In the genomic region with DNA sequence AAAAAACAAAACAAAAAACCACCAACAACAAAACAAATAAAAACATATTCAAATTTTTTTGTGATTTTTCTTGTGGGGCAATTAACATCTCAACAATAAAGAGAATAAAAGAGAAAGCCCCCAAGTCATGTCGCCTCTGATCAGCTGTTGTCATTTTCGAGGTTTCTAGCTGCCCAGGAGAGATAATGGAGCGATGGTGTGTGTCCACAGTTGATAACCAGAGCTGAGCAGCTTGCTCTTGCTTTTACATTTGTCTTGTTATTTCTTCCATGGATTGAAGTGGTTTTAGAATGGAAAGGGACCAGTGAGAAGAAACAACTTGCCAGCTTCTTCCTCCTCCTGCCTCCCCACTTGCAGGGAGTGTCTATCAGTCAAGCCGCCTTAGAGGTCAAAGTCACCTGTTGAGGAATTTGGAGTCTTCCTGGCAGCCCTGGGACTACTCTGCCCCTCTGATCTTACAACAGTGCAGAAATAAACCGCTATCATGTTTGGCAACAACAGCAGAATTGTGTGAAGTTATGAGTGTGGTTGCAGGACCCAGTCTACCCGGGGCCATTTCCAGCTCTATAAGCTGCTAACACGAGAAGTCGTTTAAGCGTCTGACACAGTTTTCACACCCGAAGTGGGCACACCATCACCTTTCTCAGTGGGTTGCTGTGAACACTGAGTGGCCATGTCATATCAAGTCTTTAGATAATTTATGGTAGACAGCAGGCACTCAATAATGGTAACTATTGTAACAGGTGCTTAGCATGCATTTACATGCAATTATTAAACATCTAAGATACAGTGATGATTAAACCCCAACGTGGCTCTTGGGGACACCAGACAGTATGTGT, we compare ENCODE assay signal across 17 mouse cellular contexts. TPM values are rescaled to one million over a fixed set of nuclear protein-coding genes. Genes with fewer than 3 reads are reported as not detected.
DNase-seq lines count a peak whose midpoint lies in the region; ATAC-seq lines count a peak whose summit lies in the region.
"Had no signal": no experiment of that assay in that cellular context is flagged by ENCODE, and none has a peak within 500 bp of the region (broad histone marks: within the 10 kb centered on the region; RNA-seq: fewer than 3 reads in every experiment).

No protein-coding gene starts in this region.

- H3K4me3 ChIP-seq in erythroblast, embryonic 14.5 days (replicated peaks), result peak overlapping the region; percentile 53
- H3K4me3 ChIP-seq in liver, embryonic 16.5 days (ENCODE audit: low read depth, low read length), result 0 out of 2 replicates have a peak overlapping the region, but pooled peaks have one; percentile 20
- H3K4me3 ChIP-seq in midbrain, embryonic 15.5 days, result no peak overlapping the region
- H3K4me3 ChIP-seq: embryonic facial prominence, embryonic 15.5 days; limb, embryonic 13.5 days; neural tube, embryonic 15.5 days had no signal

- 41% methylated on average over 11 of the region's 11 CpGs for WGBS in liver, embryonic 16.5 days (ENCODE audit: insufficient replicate concordance)
- WGBS in midbrain, embryonic 15.5 days, result 88% methylated on average over 11 of the region's 11 CpGs

- H3K27me3 ChIP-seq in erythroblast, embryonic 14.5 days (ENCODE audit: control insufficient read depth), result peaks cover 2% of the 10 kb centered on the region; the same call in 1 of the 2 replicates
- H3K27me3 ChIP-seq in liver, embryonic 16.5 days (ENCODE audit: control insufficient read depth, insufficient read depth, low read depth, low read length), result no peaks in the 10 kb centered on the region
- H3K27me3 ChIP-seq in midbrain, embryonic 15.5 days (replicated peaks), result no peaks in the 10 kb centered on the region
- H3K27me3 ChIP-seq: embryonic facial prominence, embryonic 15.5 days; limb, embryonic 13.5 days; neural tube, embryonic 15.5 days; Patski had no signal

- H3K36me3 ChIP-seq in erythroblast, embryonic 14.5 days (ENCODE audit: control insufficient read depth), result peaks cover 2% of the 10 kb centered on the region; the same call in 1 of the 2 replicates
- no peaks in the 10 kb centered on the region for H3K36me3 ChIP-seq in liver, embryonic 16.5 days (ENCODE audit: control insufficient read depth, insufficient read depth)
- no peaks in the 10 kb centered on the region for H3K36me3 ChIP-seq in midbrain, embryonic 15.5 days (replicated peaks)
- H3K36me3 ChIP-seq: embryonic facial prominence, embryonic 15.5 days; limb, embryonic 13.5 days; neural tube, embryonic 15.5 days had no signal

- peak overlapping the region; percentile 60 for H3K9ac ChIP-seq in liver, embryonic 16.5 days (ENCODE audit: low read depth, low read length)
- no peak overlapping the region for H3K9ac ChIP-seq in midbrain, embryonic 15.5 days
- H3K9ac ChIP-seq: embryonic facial prominence, embryonic 15.5 days; hindbrain, embryonic 14.5 days; limb, embryonic 13.5 days; neural tube, embryonic 15.5 days had no signal

- peaks cover 58% of the 10 kb centered on the region for H3K4me1 ChIP-seq in erythroblast, embryonic 14.5 days (ENCODE audit: control insufficient read depth)
- peaks cover 37% of the 10 kb centered on the region for H3K4me1 ChIP-seq in liver, embryonic 16.5 days (ENCODE audit: control insufficient read depth, low read depth, low read length)
- peaks cover 8% of the 10 kb centered on the region for H3K4me1 ChIP-seq in midbrain, embryonic 15.5 days
- H3K4me1 ChIP-seq: embryonic facial prominence, embryonic 15.5 days had no signal

- H3K9me3 ChIP-seq in erythroblast, embryonic 14.5 days (ENCODE audit: control insufficient read depth, low read length), result peaks cover 2% of the 10 kb centered on the region; the same call in 1 of the 2 replicates
- H3K9me3 ChIP-seq in liver, embryonic 16.5 days (replicated peaks; ENCODE audit: control insufficient read depth, low read length), result no peaks in the 10 kb centered on the region
- no peaks in the 10 kb centered on the region for H3K9me3 ChIP-seq in midbrain, embryonic 15.5 days
- H3K9me3 ChIP-seq: embryonic facial prominence, embryonic 15.5 days; limb, embryonic 13.5 days; neural tube, embryonic 15.5 days had no signal

- peak overlapping the region; percentile 65; the same call in 1 of the 2 replicates for H3K4me2 ChIP-seq in liver, embryonic 16.5 days (ENCODE audit: low read depth, low read length)
- H3K4me2 ChIP-seq in midbrain, embryonic 15.5 days, result no peak overlapping the region
- H3K4me2 ChIP-seq: embryonic facial prominence, embryonic 15.5 days; hindbrain, embryonic 14.5 days; limb, embryonic 13.5 days; neural tube, embryonic 15.5 days had no signal

- H3K27ac ChIP-seq in liver, embryonic 16.5 days (ENCODE audit: low read length), result peak overlapping the region; percentile 97
- no peak overlapping the region for H3K27ac ChIP-seq in midbrain, embryonic 15.5 days
- H3K27ac ChIP-seq: embryonic facial prominence, embryonic 15.5 days; hindbrain, embryonic 14.5 days; kidney, postnatal 0 days; limb, embryonic 13.5 days had no signal

- peak; percentile 65 for DNase-seq in kidney, adult 9 months
- no peak for DNase-seq in kidney, postnatal 25 days
- DNase-seq in c-Kit-negative CD71-positive TER-119-positive erythroid progenitor cells, embryonic 14.5 days (ENCODE audit: low read depth, low spot score), result peak; percentile 81
- DNase-seq in urinary bladder, postnatal 36 days (ENCODE audit: low spot score in 2 of 2), result no peak
- DNase-seq: cerebellum, postnatal 25 days; thymus, postnatal 4 days had no signal

- peak; percentile 83 for ATAC-seq in liver, embryonic 16.5 days (ENCODE audit: low read depth)
- no peak for ATAC-seq in midbrain, embryonic 15.5 days (replicated peaks)
- ATAC-seq: Patski had no signal

RNA-seq across cellular contexts. Expression of a gene that starts 35.7 kb away (rescaled TPM):
- not detected in 2 replicates for polyA plus RNA-seq in erythroblast, embryonic 14.5 days (2012)
- not detected in 2 replicates for polyA plus RNA-seq in liver, embryonic 16.5 days (2015; fragmentation: Nextera tagmentation; extraction: Ambion mirVana)
- not detected in 2 replicates for polyA plus RNA-seq in midbrain, embryonic 15.5 days (2015; fragmentation: Nextera tagmentation; extraction: Ambion mirVana)
- polyA plus RNA-seq: embryonic facial prominence, embryonic 15.5 days; hindbrain, embryonic 14.5 days; kidney, postnatal 0 days; limb, embryonic 13.5 days; midbrain, postnatal 0 days; neural tube, embryonic 15.5 days; Patski; stomach, embryonic 14.5 days had no signal

Comparison
In these comparisons a context has a peak if more than half of its experiments do, and no peak if none do; other contexts are left out.
1. DNase-seq: peak in kidney, adult 9 months (single experiment) and c-Kit-negative CD71-positive TER-119-positive erythroid progenitor cells, embryonic 14.5 days (single experiment); none in kidney, postnatal 25 days (0 of 2) and urinary bladder, postnatal 36 days (0 of 2).